Mouse (Mus musculus) gastrocnemius, postnatal 25 days (tissue): ENCODE data around the gene Myoz2. TPM values are rescaled to one million over a fixed set of nuclear protein-coding genes. Genes with fewer than 3 reads are reported as not detected.

Experiments used
- DNase-seq: peaks from one replicate; pipeline ENCODE4 v3.0.0; 2022
- microRNA-seq, 2 experiments: library from miRNA; unstranded; fragments of <30 nt; microRNA quantifications; one replicate each; pipeline ENCODE4 v1.2.0; 2021; ENCODE audit warnings: borderline replicate concordance in 2 of 2
- total RNA-seq, 2 experiments: library from RNA; stranded (reverse); gene quantifications; 1 replicate in 1 of 2; 2 replicates in 1 of 2; pipeline ENCODE4 v1.2.3; 2021

The Myoz2 gene
- total RNA-seq, 2 experiments from 2014 or later, result 318 to 503 TPM

- DNase-seq, result no peak
Observed at GRCm38 (mm10) chr3:123009417-123009816, 25.4 kb downstream of the Myoz2 start.

- no peak for DNase-seq
Observed at GRCm38 (mm10) chr3:123007386-123007785, 27.4 kb downstream of the Myoz2 start.

GRCm38 (mm10) chr3:123001053-123001452 lies 33.8 kb downstream of the Myoz2 start:
- DNase-seq, result no peak

- DNase-seq, result no peak
Observed at GRCm38 (mm10) chr3:122998511-122998910, 36.3 kb downstream of the Myoz2 start.

- no peak for DNase-seq
Observed at GRCm38 (mm10) chr3:122996968-122997367, 37.8 kb downstream of the Myoz2 start.

- no peak for DNase-seq
Observed at GRCm38 (mm10) chr3:122986906-122987305, 47.9 kb downstream of the Myoz2 start.

GRCm38 (mm10) chr3:122986386-122986785 lies 48.4 kb downstream of the Myoz2 start:
- no peak for DNase-seq

- no peak for DNase-seq
Observed at GRCm38 (mm10) chr3:122985183-122985944, 49.5 kb downstream of the Myoz2 start.

GRCm38 (mm10) chr3:122984249-122985182 lies 50.3 kb downstream of the Myoz2 start, which contains the start of gene Usp53:
TSS of gene Usp53 (minus strand) at chr3:122984510.
- DNase-seq, result peak; percentile 95

- DNase-seq, result no peak
Observed at GRCm38 (mm10) chr3:122983849-122984248, 51.0 kb downstream of the Myoz2 start.

GRCm38 (mm10) chr3:122975964-122976363 lies 58.9 kb downstream of the Myoz2 start:
- no peak for DNase-seq

- DNase-seq, result no peak
Observed at GRCm38 (mm10) chr3:122975363-122975762, 59.5 kb downstream of the Myoz2 start.

GRCm38 (mm10) chr3:122974833-122975232 lies 60.0 kb downstream of the Myoz2 start:
- no peak for DNase-seq

GRCm38 (mm10) chr3:122972126-122972822 lies 62.5 kb downstream of the Myoz2 start:
- no peak for DNase-seq

- DNase-seq, result no peak
Observed at GRCm38 (mm10) chr3:122968391-122968790, 66.4 kb downstream of the Myoz2 start.

- no peak for DNase-seq
Observed at GRCm38 (mm10) chr3:122964301-122964700, 70.5 kb downstream of the Myoz2 start.

Small RNAs within 50 kb of the gene (microRNA-seq; reads per million reads assigned to microRNA genes)
- gene Gm22066, result 0 reads per million in 2 experiments

Other genes with a start within 250 kb of the Myoz2 start
- gene Fabp2, start 139.9 kb downstream of the Myoz2 start, total RNA-seq, result not detected
- not detected for gene Gm10959, start 115.7 kb downstream of the Myoz2 start, total RNA-seq
- gene 1810037I17Rik, start 110.8 kb downstream of the Myoz2 start, total RNA-seq, result 10 to 100 TPM; 25.2 to 28.3 TPM
- gene Usp53, start 50.5 kb downstream of the Myoz2 start, total RNA-seq, result 10 to 100 TPM in 1 of 2 experiments, 1 to 10 TPM in 1; 8.6 to 10.9 TPM
- gene Synpo2, start 201.1 kb upstream of the Myoz2 start, total RNA-seq, result 100 to 1,000 TPM; 225 to 248 TPM
- 10 to 100 TPM; 12.4 to 14.1 TPM for gene Sec24d, start 232.4 kb upstream of the Myoz2 start, total RNA-seq